In the genomic region with DNA sequence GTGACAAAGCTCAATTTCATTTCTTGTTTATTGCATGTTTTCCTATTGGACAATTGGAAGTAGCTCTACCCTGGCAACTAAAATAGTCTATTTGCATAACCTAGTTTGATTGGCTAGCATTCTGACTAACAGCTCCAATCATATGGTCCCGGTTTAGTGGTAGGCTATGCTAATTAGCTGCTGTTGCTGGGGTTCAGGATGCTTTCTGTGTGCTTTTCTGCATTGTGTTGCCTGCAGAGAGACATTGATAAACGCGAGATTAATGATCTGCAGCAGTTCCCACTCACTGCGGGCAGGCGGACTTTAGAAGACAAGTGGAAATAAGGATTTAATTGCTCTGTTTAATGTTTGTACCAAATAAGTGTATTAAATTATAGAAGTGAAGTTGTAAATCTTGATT, we compare ENCODE assay signal across 9 mouse cellular contexts.
DNase-seq lines count a peak whose midpoint lies in the region; ATAC-seq lines count a peak whose summit lies in the region.
"Had no signal": no experiment of that assay in that cellular context is flagged by ENCODE, and none has a peak within 500 bp of the region (broad histone marks: within the 10 kb centered on the region; RNA-seq: fewer than 3 reads in every experiment).

No protein-coding gene starts in this region.

- no peak overlapping the region; the same call in 1 of the 2 replicates for H3K4me2 ChIP-seq in hindbrain, embryonic 14.5 days (replicated peaks)

- peaks cover 30% of the 10 kb centered on the region for H3K4me1 ChIP-seq in hindbrain, embryonic 14.5 days (replicated peaks; ENCODE audit: control insufficient read depth, insufficient read depth, low read length)
- peaks cover 24% of the 10 kb centered on the region for H3K4me1 ChIP-seq in midbrain, embryonic 10.5 days

- WGBS in hindbrain, embryonic 14.5 days, result 7% methylated on average over 5 of the region's 5 CpGs
- 36% methylated on average over 5 of the region's 5 CpGs for WGBS in midbrain, embryonic 10.5 days

- no peak overlapping the region for H3K4me3 ChIP-seq in hindbrain, embryonic 14.5 days (replicated peaks; ENCODE audit: low read length)
- H3K4me3 ChIP-seq in midbrain, embryonic 10.5 days, result no peak overlapping the region
- H3K4me3 ChIP-seq: myocyte had no signal

- no peaks in the 10 kb centered on the region for H3K27me3 ChIP-seq in hindbrain, embryonic 14.5 days (ENCODE audit: control insufficient read depth, insufficient read depth, low read length)
- H3K27me3 ChIP-seq in midbrain, embryonic 10.5 days (ENCODE audit: low read depth, poor library complexity, severe bottlenecking), result no peaks in the 10 kb centered on the region

- H3K9ac ChIP-seq in hindbrain, embryonic 14.5 days, result no peak overlapping the region

- peak; percentile 83 for ATAC-seq in erythroid progenitor cell, adult 5-6 weeks (replicated peaks; ENCODE audit: low FRiP score, poor library complexity, severe bottlenecking)
- peak; percentile 97 for ATAC-seq in hindbrain, embryonic 14.5 days (ENCODE audit: low FRiP score)

- peak; percentile 28 to 62 for DNase-seq in frontal cortex, adult 2 months (ENCODE audit: extremely low spot score in 1 of 2, low spot score in 1 of 2)
- DNase-seq in frontal cortex, postnatal 14 days (ENCODE audit: low spot score in 2 of 2), result no peak
- peak; percentile 94 for DNase-seq in brain, adult 2 months (ENCODE audit: low read depth, low spot score)
- DNase-seq in hindbrain, embryonic 14.5 days (ENCODE audit: low spot score), result peak; percentile 79
- peak; percentile 78 for DNase-seq in layer of hippocampus, adult 9-11 months
- no peak for DNase-seq in midbrain, embryonic 10.5 days (ENCODE audit: low spot score)
- DNase-seq in thymus, postnatal 0 days (ENCODE audit: low spot score), result peak; percentile 88

- H3K36me3 ChIP-seq in hindbrain, embryonic 14.5 days (replicated peaks; ENCODE audit: control insufficient read depth, insufficient read depth), result no peaks in the 10 kb centered on the region
- H3K36me3 ChIP-seq in midbrain, embryonic 10.5 days, result no peaks in the 10 kb centered on the region

- peak overlapping the region; percentile 70 for H3K27ac ChIP-seq in hindbrain, embryonic 14.5 days
- H3K27ac ChIP-seq in midbrain, embryonic 10.5 days (replicated peaks), result peak overlapping the region; percentile 49; the same call in 1 of the 2 replicates

- no peaks in the 10 kb centered on the region for H3K9me3 ChIP-seq in hindbrain, embryonic 14.5 days (ENCODE audit: control insufficient read depth, low read length)
- H3K9me3 ChIP-seq in midbrain, embryonic 10.5 days (replicated peaks), result no peaks in the 10 kb centered on the region

Comparison
In these comparisons a context has a peak if more than half of its experiments do, and no peak if none do; other contexts are left out.
1. DNase-seq: peak in frontal cortex, adult 2 months (2 of 2), brain, adult 2 months (single experiment), hindbrain, embryonic 14.5 days (single experiment), layer of hippocampus, adult 9-11 months (single experiment) and thymus, postnatal 0 days (single experiment); none in frontal cortex, postnatal 14 days (0 of 2) and midbrain, embryonic 10.5 days (single experiment).